35 mouse cellular contexts compared by ENCODE assay signal in the genomic region with DNA sequence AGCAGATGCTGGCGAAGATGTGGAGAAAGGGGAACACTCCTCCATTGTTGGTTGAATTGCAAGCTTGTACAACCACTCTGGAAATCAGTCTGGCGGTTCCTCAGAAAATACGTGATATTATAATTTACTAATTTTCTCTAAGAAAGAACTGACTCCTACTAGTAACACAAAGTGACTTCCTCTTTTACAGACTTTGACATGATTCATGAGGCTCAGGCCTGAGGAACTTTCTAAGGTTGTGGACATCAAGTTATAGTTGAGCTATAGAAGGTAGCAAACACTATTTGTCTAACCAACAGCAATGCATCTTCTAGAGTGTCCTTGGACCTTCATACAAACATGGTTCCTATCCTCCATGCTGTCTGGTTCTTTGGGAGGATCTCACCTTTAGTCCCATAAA. TPM values are rescaled to one million over a fixed set of nuclear protein-coding genes. Genes with fewer than 3 reads are reported as not detected.
"Had no signal": no experiment of that assay in that cellular context is flagged by ENCODE, and none has a peak within 500 bp of the region (broad histone marks: within the 10 kb centered on the region; RNA-seq: fewer than 3 reads in every experiment).

No protein-coding gene starts in this region.

- H3K4me2 ChIP-seq: heart, embryonic 11.5 days; heart, embryonic 12.5 days; heart, embryonic 13.5 days; heart, embryonic 15.5 days; hindbrain, embryonic 12.5 days; hindbrain, embryonic 13.5 days; hindbrain, embryonic 14.5 days; hindbrain, embryonic 15.5 days; intestine, embryonic 15.5 days; kidney, embryonic 15.5 days had no signal

- H3K9me3 ChIP-seq: heart, embryonic 12.5 days; heart, embryonic 13.5 days; heart, embryonic 15.5 days; hindbrain, embryonic 10.5 days; hindbrain, embryonic 12.5 days; hindbrain, embryonic 13.5 days; hindbrain, embryonic 15.5 days; intestine, embryonic 15.5 days; kidney, embryonic 15.5 days had no signal

- H3K4me1 ChIP-seq: heart, embryonic 12.5 days; heart, embryonic 13.5 days; heart, embryonic 15.5 days; hindbrain, embryonic 10.5 days; hindbrain, embryonic 12.5 days; hindbrain, embryonic 13.5 days; hindbrain, embryonic 15.5 days; intestine, embryonic 15.5 days; kidney, embryonic 15.5 days had no signal

- H3K36me3 ChIP-seq: heart, embryonic 12.5 days; heart, embryonic 13.5 days; heart, embryonic 15.5 days; hindbrain, embryonic 10.5 days; hindbrain, embryonic 12.5 days; hindbrain, embryonic 13.5 days; hindbrain, embryonic 15.5 days; intestine, embryonic 15.5 days; kidney, embryonic 15.5 days had no signal

- DNase-seq: heart, postnatal 10 days; heart, postnatal 14 days; heart, postnatal 36 days; heart, postnatal 4 days; kidney, adult 11 months; kidney, adult 18-20 months; kidney, adult 2 months; kidney, adult 8-10 months; kidney, adult 9 months; kidney, postnatal 10 days; kidney, postnatal 14 days; kidney, postnatal 25 days; kidney, postnatal 36 days; kidney, postnatal 4 days; layer of hippocampus, adult 9-11 months; layer of hippocampus, postnatal 36 days had no signal

- H3K4me3 ChIP-seq: heart, embryonic 12.5 days; heart, embryonic 13.5 days; heart, embryonic 15.5 days; hindbrain, embryonic 10.5 days; hindbrain, embryonic 12.5 days; hindbrain, embryonic 13.5 days; hindbrain, embryonic 15.5 days; intestine, embryonic 15.5 days; kidney, embryonic 15.5 days; layer of hippocampus, adult 2 months; left cerebral cortex, adult 2 months had no signal

- H3K27me3 ChIP-seq: heart, embryonic 12.5 days; heart, embryonic 13.5 days; heart, embryonic 15.5 days; hindbrain, embryonic 12.5 days; hindbrain, embryonic 13.5 days; hindbrain, embryonic 15.5 days; intestine, embryonic 15.5 days; kidney, embryonic 15.5 days had no signal

- ATAC-seq: hindbrain, embryonic 16.5 days; hindbrain, postnatal 0 days; inflammation-experienced regulatory T-cells, adult 6 months; intestine, embryonic 15.5 days; intestine, embryonic 16.5 days; intestine, postnatal 0 days had no signal

- H3K9ac ChIP-seq: heart, embryonic 12.5 days; heart, embryonic 13.5 days; heart, embryonic 15.5 days; hindbrain, embryonic 12.5 days; hindbrain, embryonic 13.5 days; hindbrain, embryonic 14.5 days; hindbrain, embryonic 15.5 days; intestine, embryonic 15.5 days; kidney, embryonic 15.5 days had no signal

- H3K27ac ChIP-seq: heart, embryonic 13.5 days; heart, embryonic 15.5 days; hindbrain, embryonic 10.5 days; hindbrain, embryonic 12.5 days; hindbrain, embryonic 13.5 days; hindbrain, embryonic 14.5 days; hindbrain, embryonic 15.5 days; hindbrain, postnatal 0 days; intestine, embryonic 15.5 days; kidney, embryonic 15.5 days; kidney, postnatal 0 days; layer of hippocampus, adult 2 months; left cerebral cortex, adult 2 months had no signal

RNA-seq across cellular contexts. Expression of gene Cxxc4, which starts 10.4 kb away (rescaled TPM):
- polyA plus RNA-seq: inflammation-experienced regulatory T-cells, adult 6 months had no signal
